Mouse (Mus musculus) kidney, postnatal 25 days (tissue): ENCODE results near the gene Pcdh11x.
"Not testable (repeated sequence)": the region's sequence is repeated elsewhere in the genome, so short reads cannot be mapped to it uniquely, and the experiment has no call there.

Source experiments
- DNase-seq, 2 experiments: peaks; one replicate each; pipeline ENCODE4 v3.0.0; 2021; ENCODE audit warnings: mixed read lengths in 2 of 2

The Pcdh11x gene

DNA sequence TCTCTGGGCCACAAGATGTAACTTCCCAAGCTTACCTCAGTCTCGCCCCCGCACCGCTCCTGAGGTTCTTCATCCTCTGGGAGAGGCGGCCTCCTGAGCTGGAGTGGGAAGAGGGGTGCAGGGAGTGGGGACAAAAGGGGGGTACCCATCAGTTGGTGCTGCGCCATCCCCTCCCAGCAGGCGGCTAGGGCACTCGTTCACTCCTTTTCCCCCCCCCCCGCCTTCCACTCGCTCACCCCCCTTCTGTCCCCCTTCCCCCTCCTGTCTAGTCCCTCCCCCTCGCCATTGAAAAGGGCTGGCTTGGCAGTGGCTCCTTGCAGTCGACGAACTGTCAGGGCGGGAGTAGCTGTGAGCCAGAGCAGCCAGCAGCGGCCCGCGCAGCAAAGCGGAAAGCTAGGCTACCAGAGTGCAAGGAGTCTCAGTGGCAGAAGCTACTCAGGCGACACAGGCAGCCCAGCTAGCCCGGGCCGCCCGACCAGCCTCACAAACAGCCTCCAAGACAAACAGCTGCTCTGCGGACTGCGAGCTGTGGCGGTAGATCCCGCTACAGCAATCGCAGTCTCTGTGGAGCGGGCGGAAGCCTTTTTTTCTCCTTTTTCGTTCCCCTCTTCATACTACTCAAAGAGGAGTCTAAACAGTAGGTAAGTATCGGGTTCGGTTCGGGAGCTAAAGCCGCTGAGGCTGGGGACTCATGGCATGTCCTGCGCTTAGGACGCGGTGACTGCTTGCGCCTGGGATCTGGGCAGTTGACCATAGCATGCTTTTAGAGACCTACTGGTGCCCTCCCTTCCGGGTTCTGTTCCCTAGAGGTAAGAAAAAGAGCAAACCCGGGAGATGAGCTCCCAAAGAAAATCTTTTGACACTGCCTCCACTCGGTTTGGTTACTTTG is at the start of gene Pcdh11x:
Gene Pcdh11x (plus strand): TSS at position 249 of the 889 bp plus-strand sequence.
- DNase-seq: peak in 1 of 2 experiments; percentile 40

- DNase-seq: peak in 1 of 2 experiments; percentile 21
Observed at GRCm38 (mm10) chrX:120260089-120260488, 30.0 kb upstream of the Pcdh11x start.

GRCm38 (mm10) chrX:120285522-120285921 is 4.5 kb upstream of the Pcdh11x start:
- no peak for DNase-seq

GRCm38 (mm10) chrX:120287502-120287901 is 2.6 kb upstream of the Pcdh11x start:
- no peak for DNase-seq

- DNase-seq: peak in 1 of 2 experiments; percentile 26
Observed at GRCm38 (mm10) chrX:120290900-120291280, 831 bp downstream of the Pcdh11x start.

DNA sequence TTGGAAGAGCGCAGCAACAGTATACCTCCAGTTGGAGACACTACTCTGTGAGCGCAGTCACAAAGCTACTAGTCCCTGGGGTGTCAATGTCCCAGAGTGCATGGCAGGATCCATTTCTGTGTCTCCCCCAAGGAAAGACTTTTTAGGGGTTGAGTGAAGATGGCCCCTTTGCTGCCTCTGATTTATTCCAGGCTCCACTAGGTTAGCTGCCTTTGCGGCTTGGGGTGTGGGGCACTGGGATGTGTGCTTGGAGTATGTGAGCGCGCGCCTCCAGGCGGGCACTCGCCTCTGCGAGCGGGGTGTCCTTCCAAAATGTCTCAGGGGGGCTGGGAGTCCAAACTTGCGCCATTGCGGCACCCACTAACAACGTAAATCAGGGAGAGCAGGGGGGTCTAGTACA is 1.6 kb downstream of the Pcdh11x start:
- peak in 1 of 2 experiments; percentile 24 for DNase-seq

DNA sequence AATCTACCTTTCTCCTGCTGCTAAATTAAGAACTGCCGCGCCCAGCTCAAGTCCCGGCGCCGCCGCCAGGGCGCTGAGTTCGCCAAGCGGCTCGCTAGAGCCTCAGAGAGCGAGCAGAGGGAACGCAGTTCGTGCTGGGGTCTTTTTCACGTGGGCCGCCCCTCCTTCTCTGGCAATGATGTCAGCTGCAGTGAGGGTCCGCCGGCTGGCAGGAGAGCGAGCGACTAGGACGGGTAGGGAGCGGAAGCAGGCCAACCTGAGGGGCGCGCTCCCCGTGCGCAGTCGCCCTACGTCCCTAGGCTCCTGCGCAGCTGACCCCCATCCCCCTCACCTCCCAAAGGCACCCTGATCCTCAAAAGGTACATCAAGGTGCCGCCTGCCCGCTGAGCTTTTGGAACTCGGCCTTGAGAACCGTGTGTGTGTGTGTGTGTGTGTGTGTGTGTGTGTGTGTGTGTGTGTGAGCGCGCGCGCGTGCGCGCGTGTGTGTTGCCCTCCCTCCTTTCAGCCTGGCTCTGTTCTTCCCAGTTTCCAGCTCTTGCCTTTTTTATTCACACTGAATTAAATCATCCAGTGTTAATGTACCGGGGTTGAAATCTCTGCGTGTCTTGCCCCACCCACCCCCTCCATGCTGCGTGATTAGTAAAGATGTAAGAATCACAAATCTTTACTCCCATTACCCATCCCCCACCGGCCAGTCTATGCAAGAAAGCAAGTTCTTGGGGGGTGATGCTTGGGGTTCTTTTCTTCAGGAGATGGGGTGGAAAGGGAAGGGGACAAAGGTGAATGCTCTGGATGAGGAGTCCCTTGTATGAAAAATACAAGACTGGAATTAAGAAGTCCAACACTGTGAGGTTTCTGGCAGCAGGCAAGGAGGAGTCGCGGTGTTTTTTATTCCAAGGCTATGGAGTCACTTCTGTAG is 3.0 kb downstream of the Pcdh11x start:
- peak in 1 of 2 experiments; percentile 26 for DNase-seq

DNA sequence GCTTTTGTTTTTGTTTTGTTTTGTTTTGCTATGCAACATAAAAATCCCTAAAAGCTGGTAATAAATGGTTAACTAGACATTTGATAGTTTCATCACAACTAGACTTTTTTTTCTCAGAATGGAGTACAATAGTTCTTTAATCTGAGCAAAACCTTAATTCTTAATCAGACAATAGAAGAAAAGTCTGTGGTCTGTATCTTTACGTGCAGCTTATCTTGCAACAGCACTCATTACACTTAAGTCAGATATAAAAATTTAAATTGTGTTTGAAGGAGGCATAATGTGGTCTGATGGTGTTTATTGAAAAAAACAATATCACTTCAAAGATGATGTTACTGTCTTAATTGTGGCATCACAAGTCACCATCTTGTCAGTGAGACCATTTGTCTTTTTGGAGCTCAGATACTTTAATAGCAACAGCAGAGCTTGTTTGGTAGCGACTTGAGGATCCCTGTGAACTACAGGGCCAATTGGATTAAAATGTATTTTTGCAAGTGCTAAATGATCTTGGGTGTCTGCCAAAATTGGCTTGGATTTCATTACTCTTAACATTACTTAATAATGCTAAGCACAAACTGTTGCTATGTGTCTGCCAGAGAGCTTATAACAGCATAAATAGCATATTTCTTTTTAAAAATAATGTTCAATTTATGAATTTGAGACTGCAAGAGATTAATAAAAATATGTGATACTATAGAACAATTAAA is 11.6 kb downstream of the Pcdh11x start:
- DNase-seq: no peak

DNA sequence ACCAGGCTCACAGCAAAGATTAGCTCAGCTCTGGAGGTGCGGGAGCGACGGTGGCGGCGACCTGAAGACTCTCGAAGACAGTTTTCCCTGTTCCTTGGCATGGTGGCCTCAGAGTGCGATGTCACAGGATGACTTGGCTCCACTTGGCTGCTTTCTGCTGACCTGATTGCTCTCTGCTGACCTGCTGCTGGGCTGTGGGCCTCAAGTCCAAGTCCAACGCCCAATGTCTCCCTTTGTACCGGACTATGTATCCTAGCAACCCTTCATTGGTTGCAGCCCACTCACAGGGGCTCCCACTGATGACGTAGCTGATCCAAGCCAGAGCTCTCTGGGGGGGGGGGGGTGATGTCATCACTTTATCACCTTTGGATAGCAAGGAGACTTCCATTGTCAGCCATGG is 22.9 kb downstream of the Pcdh11x start, which contains the start of gene H2afb3:
Gene H2afb3 (minus strand): TSS at position 101 of the 400 bp plus-strand sequence.
- not testable (repeated sequence) for DNase-seq

- no peak for DNase-seq
Observed at GRCm38 (mm10) chrX:120466225-120466624, 176.2 kb downstream of the Pcdh11x start.

- no peak for DNase-seq
Observed at GRCm38 (mm10) chrX:120486428-120486827, 196.4 kb downstream of the Pcdh11x start.

DNA sequence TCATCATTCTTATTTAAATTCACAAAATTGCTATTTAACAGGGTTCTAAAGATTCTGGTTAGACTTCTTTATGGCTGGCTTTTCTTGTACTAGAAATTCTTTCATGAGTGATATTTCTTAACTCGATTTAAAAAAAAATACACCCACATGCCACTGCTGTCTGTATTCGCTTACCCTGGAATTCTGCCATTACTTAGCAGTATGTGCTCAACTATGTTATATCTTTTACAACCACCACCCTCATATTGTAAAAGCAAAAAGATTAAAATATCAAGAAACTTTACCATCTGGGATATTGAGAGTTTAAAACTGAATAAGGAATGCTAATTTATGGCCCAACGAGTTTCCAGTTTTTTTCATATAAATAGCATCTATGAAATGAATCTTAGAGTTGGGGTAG is 234.9 kb downstream of the Pcdh11x start:
- DNase-seq: no peak

DNA sequence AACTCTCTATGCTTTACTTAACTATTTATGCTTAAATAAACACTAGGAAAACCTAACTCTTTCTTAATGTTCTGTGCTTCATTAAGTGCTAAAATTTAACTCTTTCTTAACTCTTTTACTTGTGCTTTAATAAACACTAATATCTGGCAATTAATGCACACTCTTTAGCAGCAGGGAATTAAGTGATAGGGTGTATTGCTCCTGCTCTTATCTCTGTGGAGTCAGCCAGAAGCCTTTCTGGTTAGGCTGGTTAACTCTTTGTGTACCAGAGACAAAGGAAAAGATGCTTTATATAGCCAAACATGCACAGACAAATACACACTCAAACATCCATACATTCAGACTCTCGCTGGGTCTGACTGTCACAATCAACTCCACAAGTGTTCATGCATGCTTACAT is 309.2 kb downstream of the Pcdh11x start:
- DNase-seq: no peak

DNA sequence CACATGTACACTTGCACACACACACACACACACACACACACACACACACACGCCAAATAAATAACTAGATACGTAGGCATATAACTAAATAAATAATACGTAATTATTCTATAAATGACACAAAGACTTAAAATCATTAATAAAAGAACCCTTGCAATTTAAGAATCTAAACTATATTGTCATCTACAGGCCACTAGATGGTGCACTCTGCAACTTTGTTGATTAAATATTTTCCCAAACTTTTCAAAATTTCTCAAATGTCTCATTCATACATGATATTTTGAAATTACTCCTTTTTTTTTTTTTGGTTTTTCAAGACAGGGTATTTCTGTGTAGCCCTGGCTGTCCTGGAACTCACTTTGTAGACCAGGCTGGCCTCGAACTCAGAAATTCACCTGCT is 328.4 kb downstream of the Pcdh11x start:
- DNase-seq: no peak

DNA sequence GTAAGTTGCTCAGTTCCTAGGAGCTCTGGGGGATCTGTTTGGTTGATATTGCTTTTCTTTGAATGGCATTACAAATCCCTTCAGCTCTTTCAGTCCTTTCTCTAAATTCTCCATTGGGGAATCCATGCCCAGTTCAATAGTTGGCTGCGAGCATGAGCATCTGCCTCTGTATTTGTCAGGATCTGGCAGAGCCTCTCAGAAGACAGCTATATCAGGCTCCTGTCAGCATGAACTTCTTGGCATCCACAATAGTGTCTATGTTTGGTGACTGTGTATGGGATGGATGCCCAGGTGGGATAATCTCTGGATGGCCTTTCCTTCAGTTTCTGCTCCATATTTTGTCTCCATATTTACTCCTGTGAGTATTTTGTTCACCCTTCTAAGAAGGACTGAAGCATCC is 380.2 kb downstream of the Pcdh11x start:
- not testable (repeated sequence) for DNase-seq

GRCm38 (mm10) chrX:120734144-120734543 is 444.1 kb downstream of the Pcdh11x start:
- no peak for DNase-seq

- DNase-seq: no peak
Observed at GRCm38 (mm10) chrX:120735792-120736191, 445.7 kb downstream of the Pcdh11x start.

DNA sequence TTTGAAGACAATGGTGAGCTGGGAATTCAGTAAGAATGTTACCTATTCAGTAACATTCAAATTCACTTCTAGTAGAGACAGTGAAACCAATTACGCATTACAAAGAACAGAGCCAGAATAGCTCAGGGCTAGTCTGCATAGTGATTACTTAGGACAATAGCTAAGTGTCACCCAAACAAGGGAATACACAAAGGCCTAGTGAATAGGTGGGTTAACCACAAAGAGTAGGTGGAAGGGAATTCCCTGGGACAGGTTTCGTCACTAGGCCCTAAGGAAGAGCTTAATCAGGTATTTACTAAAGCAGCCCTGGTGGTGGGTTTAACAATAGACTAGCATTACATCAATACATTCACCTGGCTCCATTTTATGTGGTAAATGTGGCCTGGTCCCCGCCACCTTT is 654.5 kb downstream of the Pcdh11x start:
- DNase-seq: no peak
